Mouse (Mus musculus) heart, postnatal 4 days (tissue): ENCODE measurements around the gene Entpd1. TPM values are rescaled to one million over a fixed set of nuclear protein-coding genes. Genes with fewer than 3 reads are reported as not detected.

Experiments used
- DNase-seq: peaks from one replicate; pipeline ENCODE4 v3.0.0; 2021
- total RNA-seq, 2 experiments: library from RNA; stranded (reverse); gene quantifications; 2 replicates each; pipeline ENCODE4 v1.2.3; 2021

The Entpd1 gene
- total RNA-seq, 2 experiments from 2014 or later, result 32.3 to 33.3 TPM

DNA sequence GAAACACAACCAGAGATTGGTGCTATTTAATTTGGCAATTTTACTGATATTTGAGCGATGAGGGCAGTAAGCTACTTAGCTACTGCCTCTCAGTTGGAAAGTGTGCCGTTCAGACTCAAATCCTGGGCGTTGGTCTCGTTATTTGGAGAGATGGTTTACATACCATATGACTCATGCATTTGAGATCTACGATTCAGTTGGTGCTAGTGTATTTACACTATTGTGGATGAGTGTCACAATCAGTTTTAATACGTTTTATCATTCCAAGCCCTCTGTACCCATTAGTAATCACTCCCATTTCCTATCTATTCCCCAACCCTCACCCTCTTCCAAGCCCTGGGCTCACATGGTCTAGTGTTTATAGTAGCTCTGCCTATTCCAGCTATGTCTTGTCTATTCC, 54.9 kb downstream of the Entpd1 start:
- no peak for DNase-seq

DNA sequence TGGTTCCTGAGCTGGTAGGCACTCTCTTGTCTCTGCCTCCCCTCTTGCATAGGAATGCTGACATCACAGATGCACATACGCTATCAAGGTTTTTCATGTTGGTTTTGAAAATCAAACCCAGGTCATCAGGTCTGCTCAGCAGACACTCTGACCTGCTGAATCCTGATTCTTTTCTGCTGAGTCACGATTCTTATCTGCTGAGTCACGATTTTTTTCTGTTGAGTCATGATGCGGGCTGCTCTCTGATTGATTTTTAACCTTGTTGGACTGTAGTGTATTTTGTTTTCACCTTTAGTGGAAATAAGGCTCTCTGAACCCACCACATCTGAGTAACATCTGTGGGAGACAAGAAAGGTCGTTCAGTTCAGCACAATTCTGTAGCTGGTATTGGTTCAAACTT, 63.2 kb downstream of the Entpd1 start:
- DNase-seq, result no peak

DNA sequence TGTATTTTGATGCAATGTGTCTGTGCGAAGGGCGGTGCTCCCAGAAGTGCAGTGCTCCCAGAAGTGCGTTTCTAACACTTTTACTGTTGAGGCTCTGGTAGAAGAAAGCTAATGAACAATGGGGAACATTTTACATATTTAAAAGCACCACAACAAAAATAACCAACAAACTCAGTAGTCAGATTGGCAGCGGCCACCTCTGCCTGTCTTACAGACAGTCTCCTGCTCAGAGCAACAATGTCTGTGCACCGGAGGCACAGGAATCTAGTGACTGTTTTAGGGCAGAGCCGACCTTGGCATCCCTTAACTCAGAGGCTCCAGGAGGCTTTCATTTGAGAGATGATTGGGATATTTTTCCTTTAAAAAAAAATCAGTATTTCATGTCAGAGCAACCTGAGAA, 65.9 kb downstream of the Entpd1 start:
- DNase-seq, result no peak

DNA sequence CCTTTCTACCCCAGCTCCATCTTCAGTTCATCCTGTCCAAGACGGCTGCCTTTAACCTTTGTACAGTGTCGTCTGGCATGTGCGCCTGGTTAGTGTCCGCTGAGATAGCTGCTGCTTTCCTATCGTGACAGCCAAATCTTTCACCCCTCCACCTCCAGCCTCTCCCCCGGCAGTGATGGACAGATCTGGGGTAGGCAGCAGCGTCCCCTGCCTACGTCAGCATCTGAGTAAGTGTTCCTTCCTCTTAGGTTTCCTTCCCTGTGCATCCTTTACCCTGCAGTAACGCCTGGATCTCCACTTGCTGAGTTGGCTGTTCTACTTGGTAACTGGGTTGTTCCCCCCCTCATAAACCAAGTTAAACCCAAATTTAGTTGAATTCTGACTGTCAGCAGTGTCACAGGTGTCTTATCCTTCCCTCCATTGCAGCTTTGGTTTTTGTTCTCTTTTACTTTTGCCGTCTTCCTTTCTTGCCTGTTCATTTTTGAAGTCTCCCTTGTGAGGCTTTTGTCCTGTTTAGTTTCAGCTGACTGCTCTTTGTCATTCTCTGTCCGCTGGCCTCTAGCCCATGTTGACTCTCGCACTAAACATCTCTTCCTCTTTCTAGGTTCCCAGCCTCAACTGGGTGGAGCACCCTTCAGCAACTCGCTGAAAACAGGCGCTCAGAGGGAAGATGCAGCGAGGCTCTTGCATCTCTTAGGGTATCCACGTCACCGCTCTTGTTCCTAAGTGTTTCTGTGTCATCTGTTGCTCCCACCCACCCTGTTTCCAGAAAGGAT, 66.6 kb downstream of the Entpd1 start:
- peak; percentile 60 for DNase-seq

DNA sequence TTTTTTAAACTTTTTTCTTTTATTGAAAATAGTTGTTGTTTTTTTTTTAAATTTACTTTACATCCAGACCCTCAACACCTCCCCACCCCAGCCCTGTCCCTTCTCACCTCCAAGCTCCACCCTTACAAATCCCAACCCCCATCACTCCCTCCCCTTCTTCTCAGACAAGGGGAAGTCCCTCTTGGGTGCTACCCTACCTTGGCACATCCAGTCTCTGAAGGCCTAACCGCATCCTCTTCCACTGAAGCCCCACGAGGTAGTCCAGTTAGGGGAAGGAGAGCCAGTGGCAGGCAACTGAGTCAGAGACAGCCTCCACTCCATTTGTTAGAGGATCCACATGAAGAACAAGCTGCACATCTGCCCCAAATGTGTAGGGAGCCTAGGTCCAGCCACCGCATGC, 67.5 kb downstream of the Entpd1 start:
- DNase-seq, result no peak

DNA sequence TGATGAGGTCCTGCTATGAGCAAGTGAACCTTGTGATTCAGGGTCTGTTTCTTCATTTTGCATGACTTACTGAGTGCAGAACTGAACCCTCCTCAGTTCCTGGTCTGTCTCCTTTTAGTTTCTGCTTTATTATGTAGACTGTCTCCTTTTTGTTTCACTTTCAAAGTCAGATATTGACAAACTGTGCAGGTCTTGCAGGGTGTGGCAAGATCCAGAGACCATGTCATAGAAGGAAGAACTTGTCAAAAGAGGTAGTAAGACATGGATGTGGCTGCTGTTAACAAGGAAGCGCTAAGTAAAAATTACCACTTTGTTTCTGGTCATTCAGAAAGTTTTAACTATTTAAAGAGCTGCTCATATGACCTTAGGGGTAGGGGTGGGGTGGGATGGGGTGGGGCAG, 72.0 kb downstream of the Entpd1 start:
- no peak for DNase-seq

DNA sequence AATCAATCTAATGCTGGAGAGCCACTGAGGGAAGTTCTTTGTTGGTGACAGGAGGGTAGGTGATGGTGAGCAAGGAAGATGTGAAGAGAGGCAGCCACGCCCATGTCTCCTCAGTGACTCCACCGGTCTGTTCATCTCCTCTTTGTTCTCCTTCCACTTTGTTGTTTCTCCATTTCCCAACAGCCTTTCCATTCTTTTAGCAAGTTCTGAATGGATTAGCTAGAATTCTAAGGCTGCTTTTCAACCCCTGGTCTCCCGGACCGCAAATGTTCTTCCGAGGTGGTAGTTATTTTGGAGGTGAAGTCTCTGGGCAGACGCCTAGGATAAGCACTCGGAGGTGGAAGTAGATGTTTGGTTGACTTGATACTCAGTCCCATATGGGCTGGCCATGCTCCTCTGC, 72.4 kb downstream of the Entpd1 start:
- no peak for DNase-seq

DNA sequence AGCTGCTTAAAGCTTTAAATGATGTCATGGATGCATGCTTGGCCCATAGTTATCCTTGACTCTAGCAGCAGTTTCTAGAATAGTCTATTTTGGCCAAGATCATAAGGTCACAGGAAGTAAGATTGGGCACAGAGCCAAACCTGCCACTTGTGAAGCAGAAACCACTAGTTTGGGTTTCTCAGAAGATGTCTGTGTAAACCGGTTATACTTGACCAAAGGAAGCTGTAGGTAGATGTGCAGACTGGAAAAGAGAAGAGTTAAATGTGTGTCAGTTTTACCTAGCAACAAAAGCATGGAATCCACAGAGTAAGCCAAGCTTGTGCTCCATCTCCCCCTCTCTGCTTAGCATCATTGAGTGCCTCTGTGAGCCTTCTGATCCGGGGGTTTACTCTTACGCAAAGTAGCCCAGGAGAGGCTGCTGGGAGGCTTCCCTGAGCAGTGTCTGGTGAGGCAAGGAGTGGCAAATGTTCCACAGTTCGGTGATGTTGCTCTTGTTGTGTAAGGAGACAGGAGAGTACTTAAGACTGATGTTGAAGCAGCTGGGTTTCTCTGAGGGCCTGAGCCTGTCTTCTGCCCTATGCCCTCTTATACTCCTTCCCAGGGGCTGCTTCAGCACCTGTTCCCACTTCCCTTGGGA, 75.2 kb downstream of the Entpd1 start:
- DNase-seq, result no peak

DNA sequence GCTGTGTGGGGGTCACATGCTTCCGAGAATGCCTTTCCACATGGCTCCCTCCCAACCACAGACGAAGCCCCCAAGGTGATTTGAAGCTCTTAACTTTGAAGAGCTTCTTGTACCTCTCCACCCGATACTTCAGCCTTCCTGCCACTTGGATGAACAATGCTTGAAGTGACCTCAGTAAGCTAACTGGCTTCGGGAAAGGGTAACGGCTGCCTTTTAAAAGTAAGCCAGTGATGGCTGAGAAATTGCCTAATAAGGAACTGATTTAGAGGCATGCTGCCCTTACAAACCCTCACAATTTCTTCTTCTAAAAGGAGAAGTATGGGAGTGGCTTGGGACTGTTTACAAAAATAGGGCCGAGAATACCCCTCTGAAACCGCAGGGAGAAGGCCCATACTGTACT, 81.0 kb downstream of the Entpd1 start:
- DNase-seq, result no peak

DNA sequence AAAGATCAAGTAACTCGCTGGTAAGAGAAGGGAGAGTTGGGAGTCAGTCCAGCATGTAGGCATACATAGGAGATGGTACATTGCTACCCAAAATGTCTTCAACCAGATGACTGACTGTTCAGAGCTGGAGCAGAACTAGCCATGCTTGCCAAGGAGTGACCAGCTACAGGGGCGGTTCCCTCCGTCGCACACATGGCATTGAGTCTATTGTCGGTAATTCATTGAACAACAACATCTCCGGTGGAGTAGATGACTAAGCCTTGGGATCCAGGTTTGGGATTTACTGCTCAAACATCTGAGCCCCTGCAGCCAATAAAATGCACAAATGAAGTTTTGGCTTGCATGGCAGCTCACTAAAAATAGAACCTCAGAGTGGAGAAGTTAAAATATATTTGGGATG, 84.0 kb downstream of the Entpd1 start:
- no peak for DNase-seq

DNA sequence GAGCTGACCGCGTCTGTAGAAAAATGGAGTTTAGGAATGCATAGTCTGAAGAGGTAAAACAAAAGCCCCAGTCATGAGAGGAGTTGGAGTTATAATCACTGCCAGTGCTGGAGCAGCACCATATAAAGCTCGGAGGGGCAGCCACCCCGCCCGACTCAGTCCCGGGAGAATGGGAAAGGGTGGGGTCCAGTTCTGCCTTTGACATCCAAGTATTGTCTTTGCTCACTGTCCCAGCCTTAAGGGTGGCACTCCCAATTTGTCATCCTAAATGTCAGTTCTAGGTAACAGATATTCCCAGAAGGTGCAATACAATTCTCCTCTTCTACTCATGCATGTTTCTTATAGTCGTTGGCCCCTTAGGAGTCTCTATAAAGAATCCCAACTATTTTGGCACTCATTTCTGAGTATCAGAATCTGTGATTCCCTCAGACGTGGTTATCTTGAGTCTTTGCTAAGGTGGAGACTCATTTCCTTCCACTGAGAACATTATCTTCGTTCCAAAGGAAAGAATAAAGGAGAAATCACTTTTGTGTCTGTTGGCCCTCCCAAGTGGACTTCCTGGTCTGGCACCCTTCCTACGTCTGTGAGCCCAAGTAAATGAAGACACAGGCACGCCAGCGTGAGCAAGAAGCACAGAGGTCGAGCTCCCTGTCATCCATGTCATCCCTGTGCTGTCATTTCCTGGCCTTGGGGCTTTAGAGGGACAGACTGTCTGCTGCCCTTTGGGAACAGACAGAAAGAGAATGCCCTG, 86.1 kb downstream of the Entpd1 start:
- peak; percentile 37 for DNase-seq

DNA sequence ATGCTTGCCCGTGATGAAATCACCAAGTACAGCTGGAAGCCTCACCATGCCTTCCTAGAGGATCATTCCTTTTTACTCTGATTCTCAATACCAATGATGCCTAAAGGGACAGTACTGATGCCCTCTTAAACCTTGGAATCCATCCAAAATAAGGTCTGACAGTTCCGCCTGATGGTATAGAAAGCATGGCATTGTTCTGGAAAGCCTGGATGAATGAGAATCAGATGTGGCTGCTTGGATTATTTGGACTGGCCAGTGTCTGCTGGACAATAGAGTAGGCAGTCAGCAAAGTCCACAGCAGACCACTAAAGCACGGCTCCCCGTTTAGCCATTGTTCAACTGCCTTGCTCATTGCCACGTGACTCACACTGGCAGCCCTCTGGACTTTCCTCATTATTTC, 87.7 kb downstream of the Entpd1 start:
- no peak for DNase-seq

DNA sequence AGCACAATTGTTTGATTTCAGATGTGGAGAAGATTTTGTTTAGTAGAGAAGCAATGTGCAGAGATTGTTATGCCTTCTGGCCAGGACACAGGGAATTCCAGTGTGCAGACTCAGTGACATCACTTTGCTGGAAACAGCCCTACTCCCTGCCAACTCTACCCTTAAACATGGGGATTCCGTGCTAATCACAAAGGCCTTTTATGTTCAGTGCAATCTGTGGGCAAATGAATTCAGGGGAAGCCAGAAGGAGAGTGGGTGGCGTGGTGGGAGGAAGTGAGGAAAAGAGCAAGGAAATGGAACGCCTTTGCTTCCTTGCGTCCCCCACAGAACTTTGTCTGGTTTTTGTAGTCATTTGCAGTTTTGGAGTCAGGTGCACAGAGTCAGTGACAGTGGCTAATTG, 90.2 kb downstream of the Entpd1 start:
- DNase-seq, result no peak

DNA sequence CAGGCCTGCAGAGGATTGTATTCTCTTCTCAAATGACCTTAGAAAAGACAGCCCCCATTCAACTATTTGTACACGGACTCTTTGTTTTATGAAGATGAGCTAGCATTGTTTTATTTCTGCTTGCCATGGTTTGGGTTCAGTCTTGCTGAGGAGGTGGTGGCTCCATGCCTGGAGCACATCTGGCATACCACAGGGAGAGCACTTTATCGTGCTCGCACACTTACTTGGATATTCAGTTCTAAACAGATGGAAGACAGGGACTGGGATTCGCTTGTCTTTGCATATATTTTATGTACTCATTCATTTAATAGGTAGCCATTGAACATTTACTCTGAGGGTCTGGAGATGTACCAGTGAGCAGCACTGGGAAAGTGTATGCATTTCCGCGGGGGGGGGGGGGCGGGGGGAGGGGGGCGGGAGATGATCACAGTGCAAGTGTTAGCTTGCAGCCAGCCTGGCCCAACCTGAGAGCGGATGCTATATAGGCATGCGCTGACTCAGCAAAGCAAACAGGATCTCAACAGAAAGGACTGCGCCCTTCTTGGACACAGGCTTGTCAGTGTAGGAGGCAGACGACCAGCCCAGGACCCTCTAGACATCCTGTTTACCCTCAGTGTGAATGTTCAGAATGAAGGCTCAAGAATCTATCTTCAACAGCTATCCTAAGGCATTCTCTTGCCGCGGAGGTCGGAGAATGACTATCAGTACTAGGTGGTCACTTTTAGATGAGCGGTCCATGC, 100.9 kb downstream of the Entpd1 start:
- DNase-seq, result no peak

DNA sequence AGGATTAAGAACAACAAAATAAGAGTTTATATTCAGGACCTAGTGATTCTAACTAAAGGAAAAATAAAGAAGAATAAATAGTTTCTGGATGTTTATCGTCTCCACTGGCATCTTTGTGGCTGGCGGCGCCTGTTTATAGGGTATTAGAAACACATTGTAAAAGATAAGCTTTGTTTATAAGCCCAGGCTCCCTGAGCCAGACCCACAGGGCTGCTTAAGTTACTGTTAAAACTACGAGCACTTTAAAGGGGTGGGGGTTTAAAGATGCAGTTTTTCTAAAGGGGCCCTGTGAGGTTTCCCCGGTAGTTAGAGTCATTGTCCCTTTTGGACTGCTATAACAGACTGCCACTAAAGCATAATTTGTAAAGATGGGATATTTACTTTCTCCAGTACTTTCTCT, 102.5 kb downstream of the Entpd1 start:
- DNase-seq, result no peak

DNA sequence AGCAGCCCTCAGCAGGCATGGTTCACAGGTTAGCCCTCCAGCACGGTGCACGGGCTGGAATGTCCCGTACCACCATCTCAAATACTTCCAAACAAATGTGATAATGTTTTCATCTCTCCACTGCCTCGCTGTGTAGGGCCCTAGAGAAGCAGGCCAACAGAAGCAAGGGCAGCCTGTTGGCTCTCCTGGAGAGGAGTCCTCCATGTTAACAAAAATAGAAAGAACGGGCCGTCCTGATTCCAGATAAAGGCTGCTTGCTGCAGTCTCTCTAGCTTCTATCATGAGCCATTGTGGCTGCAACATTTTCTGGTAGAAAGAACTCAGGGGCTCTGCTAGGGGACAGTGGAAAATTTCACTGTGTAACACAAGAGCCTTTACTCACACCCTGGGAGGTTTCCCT, 104.8 kb downstream of the Entpd1 start:
- no peak for DNase-seq

DNA sequence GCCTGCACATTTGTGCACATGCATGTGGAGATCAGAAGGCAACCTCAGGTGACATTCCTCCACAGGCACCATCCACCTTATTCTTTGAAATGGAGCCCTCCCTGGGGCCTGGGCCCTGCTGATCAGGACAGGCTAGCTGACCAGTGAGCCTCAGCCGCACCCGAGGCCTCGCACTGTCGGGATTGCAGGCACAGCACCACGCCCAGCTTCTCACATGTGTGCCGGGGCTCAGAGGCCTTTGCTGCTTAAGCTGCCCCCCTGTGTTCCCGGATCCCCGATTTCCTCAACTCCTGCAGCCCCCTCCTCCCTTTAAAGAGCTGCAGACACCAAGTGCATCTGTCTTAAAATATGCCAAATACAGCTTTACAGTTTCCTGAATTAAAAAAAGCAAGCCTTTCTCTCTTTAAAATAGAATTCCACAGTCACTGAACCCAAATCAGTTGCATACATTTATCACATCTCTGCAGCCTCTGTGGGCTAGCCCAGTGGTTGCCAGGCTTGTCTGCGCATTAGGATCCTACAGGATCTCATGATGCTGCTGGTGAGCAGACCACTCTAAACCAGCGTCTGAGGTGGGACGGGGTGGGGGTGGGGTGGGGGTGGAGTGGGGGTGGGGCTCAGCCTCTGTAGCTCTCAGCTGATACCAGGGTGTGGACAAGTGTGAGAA, 107.4 kb downstream of the Entpd1 start:
- DNase-seq, result no peak

DNA sequence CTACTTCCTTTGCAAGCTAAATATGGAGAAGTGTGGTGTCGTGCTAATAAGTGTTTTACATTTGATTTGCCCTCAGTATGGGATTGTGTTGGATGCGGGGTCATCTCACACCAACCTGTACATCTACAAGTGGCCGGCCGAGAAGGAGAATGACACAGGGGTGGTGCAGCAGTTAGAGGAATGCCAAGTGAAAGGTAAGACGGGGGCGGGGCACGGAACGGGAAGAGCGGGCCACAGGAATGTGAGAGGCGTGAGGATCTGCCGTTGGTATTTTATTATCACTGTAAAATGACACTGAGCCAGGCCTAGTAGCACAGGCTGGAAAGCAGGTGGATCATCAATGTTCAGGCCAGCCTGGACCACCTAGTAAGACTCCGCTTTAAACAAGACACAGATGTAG, 108.2 kb downstream of the Entpd1 start:
- no peak for DNase-seq

DNA sequence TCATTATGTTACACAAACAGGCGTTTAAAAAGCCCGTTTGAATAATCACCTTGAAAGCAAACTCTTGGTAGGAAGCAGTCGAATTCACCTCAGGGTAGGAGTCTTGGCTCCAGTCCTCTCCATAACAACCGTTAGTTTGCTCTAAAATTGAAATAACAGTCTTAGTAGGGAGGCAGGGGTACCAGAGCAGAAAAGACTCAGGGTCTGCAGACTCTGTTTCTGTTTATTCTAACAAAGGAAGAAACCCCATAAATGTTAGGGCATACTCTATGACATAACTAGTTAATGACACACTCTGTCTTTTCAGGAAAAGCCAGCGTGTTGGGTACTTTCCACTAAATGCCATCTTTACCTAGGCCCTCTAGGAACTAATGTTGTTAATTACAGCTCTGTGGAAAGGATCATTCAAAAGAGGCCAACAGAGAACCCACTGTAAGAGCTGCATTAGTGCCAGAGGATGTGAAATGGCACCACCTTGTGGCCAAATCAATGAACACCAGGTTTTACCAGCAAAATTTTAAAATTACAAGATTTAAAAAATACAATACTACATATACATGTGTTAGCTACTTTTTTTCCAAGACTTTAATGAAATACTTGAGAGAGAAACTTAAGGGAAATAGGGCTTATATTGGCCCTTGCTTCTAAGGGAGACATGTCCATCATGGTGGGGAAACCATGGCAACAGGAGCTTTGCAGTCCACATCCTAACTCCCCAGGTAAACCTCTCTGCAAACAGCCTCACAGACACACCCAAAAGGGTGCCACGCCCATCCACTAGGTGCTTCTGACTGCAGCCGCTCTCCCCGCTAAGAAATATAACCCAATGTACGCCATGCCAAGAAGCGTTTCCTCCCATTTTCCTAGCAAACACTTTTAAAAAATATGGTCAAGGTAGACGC, 110.2 kb downstream of the Entpd1 start:
- DNase-seq, result peak; percentile 73

DNA sequence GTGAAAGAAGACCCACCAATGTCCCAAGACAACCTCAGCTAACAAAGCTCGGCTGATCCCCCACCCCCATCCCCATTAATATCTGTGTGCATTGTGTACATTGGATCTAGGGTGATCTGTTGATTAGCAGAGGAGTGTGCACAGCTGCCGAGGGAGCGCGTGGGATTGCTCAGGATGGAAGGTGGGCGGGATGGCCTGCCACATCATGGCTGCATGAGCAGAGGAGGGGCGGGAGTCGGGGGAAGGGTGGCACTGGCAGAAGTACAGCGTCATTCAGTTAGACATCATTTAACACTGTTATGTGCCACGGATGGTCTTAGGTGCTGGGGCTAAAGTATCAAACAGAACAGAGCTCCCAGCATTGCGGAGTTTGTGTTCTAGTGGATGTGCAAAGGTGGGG, 111.3 kb downstream of the Entpd1 start:
- no peak for DNase-seq

DNA sequence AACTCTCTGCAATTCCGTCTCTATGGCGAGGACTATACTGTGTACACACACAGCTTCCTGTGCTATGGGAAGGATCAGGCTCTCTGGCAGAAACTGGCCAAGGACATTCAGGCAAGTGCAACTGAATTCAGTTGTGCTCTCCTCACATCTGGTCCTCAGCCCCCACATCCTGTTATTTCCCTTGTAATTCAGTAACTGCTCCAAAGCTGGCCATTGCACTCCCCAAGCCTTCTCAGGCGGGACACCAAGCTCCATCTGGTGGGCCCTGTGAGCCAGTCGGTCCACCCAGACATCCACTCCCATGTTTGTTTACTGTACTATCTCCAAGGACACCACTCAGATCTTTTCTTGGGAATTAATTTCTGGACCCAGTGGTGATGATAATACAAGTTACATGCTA, 114.0 kb downstream of the Entpd1 start:
- peak; percentile 41 for DNase-seq
